Mouse (Mus musculus): Measurements from ENCODE around the gene Gpr156. TPM values are rescaled to one million over a fixed set of nuclear protein-coding genes. Genes with fewer than 3 reads are reported as not detected.

Gpr156 gene
- total RNA-seq (2021): 0.26 TPM in 2 replicates
- long read RNA-seq, experiment 1: 0 reads
- long read RNA-seq, experiment 2: 0 reads

- peak; percentile 78 for DNase-seq
These were observed at the start of gene Gpr156 for GRCm38 (mm10) chr16:37916138-37916817. Gene Gpr156, plus strand, starts transcription at chr16:37916496.

- peak; percentile 92 for DNase-seq
These were observed 48.3 kb upstream of the Gpr156 start, which contains the start of gene Lrrc58 for GRCm38 (mm10) chr16:37867791-37868505. Gene Lrrc58, plus strand, starts transcription at chr16:37868389.

GRCm38 (mm10) chr16:37868506-37869469 is 47.5 kb upstream of the Gpr156 start:
- DNase-seq: peak; percentile 69

GRCm38 (mm10) chr16:37869470-37870231 is 46.6 kb upstream of the Gpr156 start:
- no peak for DNase-seq

GRCm38 (mm10) chr16:37871112-37871715 is 45.1 kb upstream of the Gpr156 start:
- peak; percentile 79 for DNase-seq

GRCm38 (mm10) chr16:37874501-37875235 is 41.6 kb upstream of the Gpr156 start:
- no peak for DNase-seq

GRCm38 (mm10) chr16:37877406-37877805 is 38.9 kb upstream of the Gpr156 start:
- DNase-seq: no peak

GRCm38 (mm10) chr16:37878951-37879505 is 37.3 kb upstream of the Gpr156 start:
- DNase-seq: no peak

- no peak for DNase-seq
These were observed 36.4 kb upstream of the Gpr156 start for GRCm38 (mm10) chr16:37879750-37880419.

GRCm38 (mm10) chr16:37881168-37881567 is 35.1 kb upstream of the Gpr156 start:
- peak; percentile 66 for DNase-seq

- DNase-seq: no peak
These were observed 27.3 kb upstream of the Gpr156 start for GRCm38 (mm10) chr16:37888986-37889385.

- no peak for DNase-seq
These were observed 23.6 kb upstream of the Gpr156 start for GRCm38 (mm10) chr16:37892667-37893066.

- no peak for DNase-seq
These were observed 22.9 kb upstream of the Gpr156 start for GRCm38 (mm10) chr16:37893381-37893780.

- DNase-seq: no peak
These were observed 22.4 kb upstream of the Gpr156 start for GRCm38 (mm10) chr16:37893942-37894341.

- DNase-seq: no peak
These were observed 17.5 kb upstream of the Gpr156 start for GRCm38 (mm10) chr16:37898790-37899189.

- peak; percentile 51 for DNase-seq
These were observed 16.9 kb upstream of the Gpr156 start for GRCm38 (mm10) chr16:37899357-37899756.

- no peak for DNase-seq
These were observed 15.0 kb upstream of the Gpr156 start for GRCm38 (mm10) chr16:37901318-37901717.

GRCm38 (mm10) chr16:37906456-37906855 is 9.8 kb upstream of the Gpr156 start:
- DNase-seq: no peak

- DNase-seq: no peak
These were observed 5.2 kb upstream of the Gpr156 start for GRCm38 (mm10) chr16:37911086-37911485.

- no peak for DNase-seq
These were observed 514 bp downstream of the Gpr156 start for GRCm38 (mm10) chr16:37916818-37917201.
